Mouse (Mus musculus) bone marrow macrophage, adult 2 months (primary cell): ENCODE results near the gene Trim46.

Experiments
- CTCF ChIP-seq: IDR thresholded peaks from 2 replicates; pipeline ENCODE4 v1.5.1; 2012; ENCODE audit warnings: low read depth, mild to moderate bottlenecking, low read length, moderate library complexity
- POLR2A ChIP-seq: IDR thresholded peaks from 2 replicates; pipeline ENCODE4 v1.6.1; 2012; ENCODE audit warnings: mild to moderate bottlenecking, low read depth, low read length, borderline replicate concordance

DNA sequence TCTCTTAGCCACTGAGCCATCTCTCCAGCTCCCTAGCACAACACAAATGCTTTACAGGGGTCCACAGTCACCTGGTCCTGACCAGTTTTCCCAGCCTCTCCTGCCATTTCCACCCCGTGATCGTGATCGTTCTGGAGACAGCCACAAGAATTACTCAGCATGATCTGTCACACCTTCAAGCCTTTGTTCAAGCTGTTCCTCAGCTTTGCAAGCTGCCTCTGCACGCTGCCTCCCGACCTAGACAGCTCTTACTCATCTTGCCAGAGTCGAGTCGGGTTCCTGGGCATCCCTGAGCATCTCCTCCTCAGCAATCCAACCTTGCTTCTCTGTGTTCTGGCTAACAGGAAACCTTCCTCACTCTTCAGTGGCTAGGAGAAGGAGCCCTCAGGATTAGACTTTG lies 13.0 kb upstream of the Trim46 start, which contains the start of gene Dpm3:
- TF ChIP-seq POLR2A, result no peak
- TF ChIP-seq CTCF, result no peak
